Mouse (Mus musculus): ENCODE results near the gene Cyp4f14. TPM values are rescaled to one million over a fixed set of nuclear protein-coding genes. Genes with fewer than 3 reads are reported as not detected.

The Cyp4f14 gene
- polyA plus RNA-seq (2012; rRNA removed): 17.0 and 18.6 TPM in 2 replicates

DNA sequence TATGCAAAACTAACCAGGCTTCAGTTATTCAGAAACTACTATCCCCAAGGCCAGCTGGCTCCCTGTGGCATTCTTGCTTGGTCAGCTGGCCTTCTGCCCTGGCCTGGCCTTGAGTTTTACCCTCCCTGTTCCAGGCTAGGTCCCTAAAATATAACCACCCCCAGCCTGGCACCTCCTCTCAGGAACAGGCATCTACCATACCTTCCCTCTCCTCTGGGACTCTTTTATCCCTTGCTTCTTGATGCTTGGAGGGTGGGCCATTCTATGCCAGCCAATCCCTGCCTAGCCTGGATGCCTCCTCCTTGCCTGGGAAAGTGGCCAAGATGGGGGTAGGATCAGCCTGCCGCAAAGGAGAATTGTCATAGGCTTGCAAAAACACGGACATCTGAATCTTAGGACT is at the start of gene Cyp4f14:
TSS of gene Cyp4f14 (minus strand) at position 212 of the 400 bp plus-strand sequence.
- Histone ChIP-seq H3K4me3 (ENCODE audit: insufficient read depth, low read length) (no peak within 1 kb of the TSS), H3K4me1 (ENCODE audit: control insufficient read depth, insufficient read depth, low read length) (no peaks in the 10 kb centered on the region), H3K27ac (ENCODE audit: insufficient read depth, low read length) (no peak within 1 kb of the TSS)
- TF ChIP-seq CTCF (IDR thresholded peaks at IDR 0.05; ENCODE audit: extremely low read depth, insufficient read depth, low read length) (no peak), POLR2A (IDR thresholded peaks at IDR 0.05; ENCODE audit: extremely low read depth, insufficient read depth, low read length) (no peak)

DNA sequence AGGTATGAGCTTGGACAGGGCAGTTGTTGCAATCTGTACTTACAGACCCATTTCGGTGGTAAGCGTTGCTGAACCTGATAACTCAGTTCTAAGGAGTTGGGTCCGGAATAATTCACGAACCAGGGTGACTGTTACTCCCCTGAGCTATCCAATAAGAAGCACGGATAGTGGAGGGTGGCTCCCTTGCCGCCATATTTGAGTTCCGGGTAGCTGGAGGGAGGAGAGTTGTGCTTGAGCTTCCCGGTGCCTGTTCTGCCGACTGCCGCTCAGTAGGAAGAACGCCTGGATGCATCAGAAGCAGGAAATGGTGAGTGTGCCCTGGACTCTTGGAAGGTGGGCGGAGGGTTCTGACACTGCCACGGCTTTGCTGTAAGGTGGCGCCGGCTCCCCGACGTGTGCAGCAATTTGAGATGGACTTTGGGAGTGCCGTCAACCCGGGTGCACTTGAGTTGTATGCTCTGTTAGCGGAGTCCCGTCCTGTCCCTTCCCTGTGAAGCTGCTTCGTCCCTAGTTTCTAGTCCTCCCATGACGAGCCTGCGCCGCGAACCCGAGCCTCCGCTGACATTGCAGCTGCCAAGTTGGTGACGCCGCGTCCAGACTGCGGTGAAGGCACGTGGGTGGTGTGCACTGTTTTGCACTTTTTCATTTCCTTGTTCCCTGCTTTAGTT is 48.6 kb upstream of the Cyp4f14 start, which contains the start of gene Zfp472:
TSS of gene Zfp472 (plus strand) at position 192 of the 668 bp plus-strand sequence.
- H3K27ac ChIP-seq (ENCODE audit: insufficient read depth, low read length): no peak within 1 kb of the TSS
- H3K4me3 ChIP-seq (ENCODE audit: insufficient read depth, low read length): peak within 1 kb of the TSS; percentile 99
- TF ChIP-seq CTCF (IDR thresholded peaks at IDR 0.05; ENCODE audit: extremely low read depth, insufficient read depth, low read length): no peak
- TF ChIP-seq POLR2A (IDR thresholded peaks at IDR 0.05; ENCODE audit: extremely low read depth, insufficient read depth, low read length): peak; percentile 28
- H3K4me1 ChIP-seq (ENCODE audit: control insufficient read depth, insufficient read depth, low read length): no peaks in the 10 kb centered on the region

DNA sequence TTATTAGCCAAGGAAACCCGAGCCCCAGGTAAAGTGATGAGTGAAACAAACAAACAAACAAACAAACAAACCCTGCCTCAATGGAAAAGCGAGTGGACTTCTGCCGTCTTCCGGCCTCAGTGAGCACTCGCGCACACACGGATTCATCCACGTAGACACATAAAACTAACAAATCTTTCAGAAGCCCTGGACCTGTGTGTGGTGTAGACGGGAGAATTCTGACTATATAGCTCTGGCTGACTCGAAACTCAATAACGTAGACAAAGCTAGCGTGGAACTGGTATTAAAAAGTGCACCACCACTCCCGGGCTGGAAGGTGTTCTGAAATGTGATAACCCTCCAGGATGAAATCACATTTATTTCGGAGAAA is 48.1 kb upstream of the Cyp4f14 start:
- H3K4me3 ChIP-seq (ENCODE audit: insufficient read depth, low read length): peak overlapping the region; percentile 99
- no peak overlapping the region for H3K27ac ChIP-seq (ENCODE audit: insufficient read depth, low read length)
- no peaks in the 10 kb centered on the region for H3K4me1 ChIP-seq (ENCODE audit: control insufficient read depth, insufficient read depth, low read length)
- TF ChIP-seq CTCF (IDR thresholded peaks at IDR 0.05; ENCODE audit: extremely low read depth, insufficient read depth, low read length) (no peak), POLR2A (IDR thresholded peaks at IDR 0.05; ENCODE audit: extremely low read depth, insufficient read depth, low read length) (no peak)

DNA sequence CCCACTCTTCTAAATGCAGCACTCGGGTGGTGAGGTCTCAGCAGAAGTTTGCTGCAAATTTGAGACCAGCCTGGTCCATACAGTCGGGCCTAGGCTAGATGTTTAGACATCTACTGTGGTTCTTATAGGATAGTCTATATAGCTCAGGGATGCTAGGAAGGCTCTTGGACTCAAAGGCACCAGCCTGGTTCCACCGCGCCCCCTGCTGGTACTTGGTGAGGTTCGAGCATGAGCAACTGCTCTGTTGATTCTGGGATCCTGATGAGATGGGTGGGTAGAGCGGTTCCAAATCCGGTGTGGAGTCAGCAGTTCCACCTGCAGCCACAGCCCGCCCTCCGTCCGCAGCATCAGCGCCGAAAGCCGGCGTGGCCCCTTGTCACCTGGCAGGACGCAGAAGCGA is 34.3 kb upstream of the Cyp4f14 start:
- Histone ChIP-seq H3K4me1 (ENCODE audit: control insufficient read depth, insufficient read depth, low read length) (no peaks in the 10 kb centered on the region; the same call in 1 of the 2 replicates), H3K4me3 (ENCODE audit: insufficient read depth, low read length) (no peak overlapping the region), H3K27ac (ENCODE audit: insufficient read depth, low read length) (no peak overlapping the region)
- TF ChIP-seq POLR2A (IDR thresholded peaks at IDR 0.05; ENCODE audit: extremely low read depth, insufficient read depth, low read length): no peak
- peak; percentile 71 for TF ChIP-seq CTCF (IDR thresholded peaks at IDR 0.05; ENCODE audit: extremely low read depth, insufficient read depth, low read length)

DNA sequence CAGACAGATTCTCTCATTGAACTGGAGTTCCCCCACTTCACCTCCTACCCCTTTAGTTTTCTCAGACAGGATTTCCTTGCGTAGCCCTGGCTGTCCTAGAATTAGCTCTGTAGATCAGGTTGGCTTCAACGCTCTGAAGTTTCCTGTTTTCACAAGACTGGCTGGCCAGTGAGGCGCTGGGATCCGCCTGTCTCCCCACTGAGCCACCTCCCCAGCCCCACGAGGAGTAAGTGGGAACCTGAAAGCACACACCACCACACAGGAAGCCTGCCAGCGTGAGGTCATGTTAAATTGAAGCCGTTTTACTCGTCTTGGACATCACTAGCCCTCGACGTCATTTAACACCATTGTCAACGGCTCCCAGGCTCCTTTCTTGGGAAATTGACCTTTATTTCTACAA is 33.9 kb upstream of the Cyp4f14 start:
- no peak for TF ChIP-seq POLR2A (IDR thresholded peaks at IDR 0.05; ENCODE audit: extremely low read depth, insufficient read depth, low read length)
- no peak for TF ChIP-seq CTCF (IDR thresholded peaks at IDR 0.05; ENCODE audit: extremely low read depth, insufficient read depth, low read length)
- Histone ChIP-seq H3K4me1 (ENCODE audit: control insufficient read depth, insufficient read depth, low read length) (no peaks in the 10 kb centered on the region; the same call in 1 of the 2 replicates), H3K27ac (ENCODE audit: insufficient read depth, low read length) (no peak overlapping the region), H3K4me3 (ENCODE audit: insufficient read depth, low read length) (no peak overlapping the region)

DNA sequence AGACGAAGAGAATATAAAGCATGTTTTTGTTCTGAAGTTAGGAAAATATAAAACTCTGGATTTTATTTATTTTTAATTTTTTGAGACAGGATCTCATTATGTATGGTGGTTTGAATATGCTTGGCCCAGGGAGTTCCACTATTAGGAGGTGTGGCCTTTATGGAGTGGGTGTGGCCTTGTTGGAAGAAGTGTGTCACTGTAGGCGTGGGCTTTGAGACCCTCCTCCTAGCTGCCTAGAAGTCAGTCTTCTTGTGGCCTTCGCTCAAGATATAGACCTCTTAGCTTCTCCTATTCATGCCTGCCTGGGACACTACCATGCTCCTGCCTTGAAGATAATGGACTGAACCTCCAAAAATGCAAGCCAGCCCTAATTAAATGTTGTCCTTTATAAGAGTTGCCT is 33.0 kb upstream of the Cyp4f14 start:
- TF ChIP-seq CTCF (IDR thresholded peaks at IDR 0.05; ENCODE audit: extremely low read depth, insufficient read depth, low read length) (no peak), POLR2A (IDR thresholded peaks at IDR 0.05; ENCODE audit: extremely low read depth, insufficient read depth, low read length) (no peak)
- Histone ChIP-seq H3K4me1 (ENCODE audit: control insufficient read depth, insufficient read depth, low read length) (no peaks in the 10 kb centered on the region; the same call in 1 of the 2 replicates), H3K4me3 (ENCODE audit: insufficient read depth, low read length) (no peak overlapping the region), H3K27ac (ENCODE audit: insufficient read depth, low read length) (no peak overlapping the region)

DNA sequence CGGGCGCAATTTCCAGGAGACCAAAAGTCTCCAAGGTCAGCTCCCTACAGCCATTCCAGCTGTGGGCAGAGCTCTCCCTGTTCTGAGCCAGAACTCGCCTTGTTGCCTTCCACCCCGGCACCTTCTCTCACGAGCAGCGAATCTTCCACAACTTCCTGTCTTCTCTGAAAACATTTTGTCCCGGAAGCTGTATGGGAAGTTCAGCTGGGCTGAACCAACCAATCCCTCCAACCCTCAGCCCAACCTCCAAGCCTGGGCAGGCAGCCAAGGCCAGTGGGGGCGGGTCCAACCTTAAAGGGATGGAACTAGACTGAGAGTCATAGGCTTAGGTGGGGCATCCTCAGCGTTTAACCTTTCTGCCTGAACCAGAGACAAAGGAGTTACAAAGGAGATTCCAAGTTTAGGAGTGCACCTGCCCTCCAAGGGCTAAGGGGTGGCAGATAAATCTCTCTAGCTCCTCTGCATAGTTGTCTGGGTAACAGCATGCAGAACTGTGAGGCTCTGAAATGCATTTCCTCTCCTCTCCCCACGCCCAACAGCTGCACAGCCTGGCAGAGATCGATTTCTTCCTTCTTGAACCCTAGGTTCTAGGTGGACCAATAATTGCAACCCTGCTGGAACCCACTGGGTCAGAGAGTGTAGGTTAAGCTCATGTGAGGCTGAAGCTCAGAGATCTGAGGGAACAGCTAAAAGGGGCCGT is 30.2 kb upstream of the Cyp4f14 start, which contains the start of gene Cyp4f13:
TSS of gene Cyp4f13 (minus strand) at position 188 of the 700 bp plus-strand sequence.
- H3K4me3 ChIP-seq (ENCODE audit: insufficient read depth, low read length): peak within 1 kb of the TSS; percentile 59
- no peaks in the 10 kb centered on the region; the same call in 1 of the 2 replicates for H3K4me1 ChIP-seq (ENCODE audit: control insufficient read depth, insufficient read depth, low read length)
- no peak for TF ChIP-seq CTCF (IDR thresholded peaks at IDR 0.05; ENCODE audit: extremely low read depth, insufficient read depth, low read length)
- TF ChIP-seq POLR2A (IDR thresholded peaks at IDR 0.05; ENCODE audit: extremely low read depth, insufficient read depth, low read length): peak; percentile 67
- peak within 1 kb of the TSS; percentile 82 for H3K27ac ChIP-seq (ENCODE audit: insufficient read depth, low read length)

DNA sequence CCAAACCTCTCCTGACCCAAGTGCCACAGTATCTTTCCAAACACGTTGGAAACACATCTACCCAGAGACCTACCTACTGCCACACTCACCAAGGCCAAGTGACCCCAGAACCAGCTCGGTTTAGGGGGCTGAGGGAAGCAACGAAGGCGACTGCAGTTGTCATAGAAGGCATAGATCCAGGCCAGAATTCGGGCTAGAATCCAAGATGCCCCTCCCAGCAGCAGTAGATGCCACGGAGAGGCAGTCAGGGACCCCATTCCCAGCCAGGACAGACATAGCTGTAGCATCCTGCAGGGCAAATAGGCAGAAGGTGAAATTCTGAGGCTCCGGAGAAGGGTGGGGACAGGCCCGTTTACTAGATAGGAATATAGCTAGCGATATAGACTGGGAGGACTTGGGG is 29.6 kb upstream of the Cyp4f14 start:
- TF ChIP-seq POLR2A (IDR thresholded peaks at IDR 0.05; ENCODE audit: extremely low read depth, insufficient read depth, low read length): no peak
- no peak for TF ChIP-seq CTCF (IDR thresholded peaks at IDR 0.05; ENCODE audit: extremely low read depth, insufficient read depth, low read length)

DNA sequence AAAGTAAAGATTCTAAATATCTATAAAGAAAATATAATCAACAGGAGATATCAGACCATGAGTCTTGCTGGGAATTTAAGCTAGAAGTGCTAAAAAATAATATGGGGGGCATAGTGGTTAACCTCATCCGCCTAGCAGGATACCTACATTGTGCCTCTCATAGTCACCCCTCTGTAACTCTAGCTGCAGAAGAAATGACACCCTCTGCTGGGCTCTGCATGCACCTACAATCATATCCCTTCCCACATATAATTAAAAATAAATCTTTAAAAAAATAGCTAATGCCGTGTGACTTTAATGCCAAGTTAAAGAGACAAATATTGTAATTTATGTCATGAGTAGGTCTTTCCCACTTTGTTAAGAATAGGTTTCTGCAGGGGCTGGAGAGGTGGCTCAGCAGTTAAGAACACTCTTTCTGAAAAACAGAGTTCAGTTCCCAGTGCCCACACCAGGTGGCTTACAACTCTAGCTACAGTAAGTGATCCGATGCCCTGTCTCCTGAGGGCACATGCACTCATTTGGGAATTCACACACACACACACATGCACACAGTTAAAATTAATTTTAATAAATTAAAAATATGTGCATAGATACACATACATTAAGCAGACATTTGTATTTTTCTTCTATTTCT is 27.4 kb upstream of the Cyp4f14 start:
- no peak overlapping the region for H3K4me3 ChIP-seq (ENCODE audit: insufficient read depth, low read length)
- no peaks in the 10 kb centered on the region; the same call in 1 of the 2 replicates for H3K4me1 ChIP-seq (ENCODE audit: control insufficient read depth, insufficient read depth, low read length)
- no peak overlapping the region for H3K27ac ChIP-seq (ENCODE audit: insufficient read depth, low read length)
- TF ChIP-seq CTCF (IDR thresholded peaks at IDR 0.05; ENCODE audit: extremely low read depth, insufficient read depth, low read length): 0 out of 2 replicates have a peak, but pooled peaks have one; percentile 2
- TF ChIP-seq POLR2A (IDR thresholded peaks at IDR 0.05; ENCODE audit: extremely low read depth, insufficient read depth, low read length): no peak

More for the DNA sequence above, 29.6 kb upstream of the Cyp4f14 start:
- H3K4me3 ChIP-seq (ENCODE audit: insufficient read depth, low read length): peak overlapping the region; percentile 59
- peak overlapping the region; percentile 82 for H3K27ac ChIP-seq (ENCODE audit: insufficient read depth, low read length)
- no peaks in the 10 kb centered on the region; the same call in 1 of the 2 replicates for H3K4me1 ChIP-seq (ENCODE audit: control insufficient read depth, insufficient read depth, low read length)
